Mouse (Mus musculus): ENCODE measurements around the gene Arl6ip5. TPM values are rescaled to one million over a fixed set of nuclear protein-coding genes. Genes with fewer than 3 reads are reported as not detected.

Arl6ip5 gene
- polyA plus RNA-seq, 1 experiment from 2014 or later: 78.3 TPM

- Histone ChIP-seq H3K4me2 (ENCODE audit: low read depth, low read length) (no peak overlapping the region), H3K36me3 (ENCODE audit: control insufficient read depth, insufficient read depth, low read length) (no peaks in the 10 kb centered on the region), H3K27ac (replicated peaks; ENCODE audit: low read depth, low read length) (no peak overlapping the region), H3K27me3 (replicated peaks; ENCODE audit: control insufficient read depth, insufficient read depth, low read length) (no peaks in the 10 kb centered on the region), H3K9ac (ENCODE audit: low read depth, low read length) (no peak overlapping the region), H3K4me1 (ENCODE audit: control insufficient read depth, insufficient read depth, low read length) (no peaks in the 10 kb centered on the region), H3K4me3 (ENCODE audit: low read depth, low read length) (no peak overlapping the region), H3K9me3 (ENCODE audit: control insufficient read depth, low read length) (no peaks in the 10 kb centered on the region)
- ATAC-seq (ENCODE audit: low read depth) (no peak), DNase-seq (ENCODE audit: low spot score) (no peak)
- 62% methylated on average over 2 of the region's 2 CpGs for WGBS
These were observed 61.9 kb downstream of the Arl6ip5 start for GRCm38 (mm10) chr6:97272349-97272748.

GRCm38 (mm10) chr6:97273058-97273710 lies 62.7 kb downstream of the Arl6ip5 start:
- ATAC-seq (ENCODE audit: low read depth): no peak

GRCm38 (mm10) chr6:97273777-97274176 lies 63.3 kb downstream of the Arl6ip5 start:
- ATAC-seq (ENCODE audit: low read depth) (no peak), DNase-seq (ENCODE audit: low spot score) (no peak)
- Histone ChIP-seq H3K27me3 (replicated peaks; ENCODE audit: control insufficient read depth, insufficient read depth, low read length) (no peaks in the 10 kb centered on the region), H3K4me1 (ENCODE audit: control insufficient read depth, insufficient read depth, low read length) (peaks cover 7% of the 10 kb centered on the region; the same call in 1 of the 2 replicates), H3K4me3 (ENCODE audit: low read depth, low read length) (no peak overlapping the region), H3K9ac (ENCODE audit: low read depth, low read length) (no peak overlapping the region), H3K9me3 (ENCODE audit: control insufficient read depth, low read length) (no peaks in the 10 kb centered on the region), H3K36me3 (ENCODE audit: control insufficient read depth, insufficient read depth, low read length) (no peaks in the 10 kb centered on the region), H3K4me2 (ENCODE audit: low read depth, low read length) (no peak overlapping the region), H3K27ac (replicated peaks; ENCODE audit: low read depth, low read length) (no peak overlapping the region)
- 82% methylated on average over 3 of the region's 3 CpGs for WGBS

More at GRCm38 (mm10) chr6:97273058-97273710, 62.7 kb downstream of the Arl6ip5 start:
- Histone ChIP-seq H3K9me3 (ENCODE audit: control insufficient read depth, low read length) (no peaks in the 10 kb centered on the region), H3K36me3 (ENCODE audit: control insufficient read depth, insufficient read depth, low read length) (no peaks in the 10 kb centered on the region), H3K4me1 (ENCODE audit: control insufficient read depth, insufficient read depth, low read length) (peaks cover 2% of the 10 kb centered on the region; the same call in 1 of the 2 replicates), H3K27me3 (replicated peaks; ENCODE audit: control insufficient read depth, insufficient read depth, low read length) (no peaks in the 10 kb centered on the region), H3K4me2 (ENCODE audit: low read depth, low read length) (no peak overlapping the region), H3K4me3 (ENCODE audit: low read depth, low read length) (no peak overlapping the region), H3K27ac (replicated peaks; ENCODE audit: low read depth, low read length) (no peak overlapping the region), H3K9ac (ENCODE audit: low read depth, low read length) (no peak overlapping the region)
- no peak for DNase-seq (ENCODE audit: low spot score)
- WGBS: 79% methylated on average over 16 of the region's 16 CpGs

GRCm38 (mm10) chr6:97275760-97276159 lies 65.3 kb downstream of the Arl6ip5 start:
- no peak overlapping the region for H3K9ac ChIP-seq (ENCODE audit: low read depth, low read length)
- peak overlapping the region; percentile 11; the same call in 1 of the 2 replicates for H3K4me2 ChIP-seq (ENCODE audit: low read depth, low read length)
- no peak overlapping the region for H3K27ac ChIP-seq (replicated peaks; ENCODE audit: low read depth, low read length)
- ATAC-seq (ENCODE audit: low read depth) (no peak), DNase-seq (ENCODE audit: low spot score) (no peak)
- H3K36me3 ChIP-seq (ENCODE audit: control insufficient read depth, insufficient read depth, low read length): no peaks in the 10 kb centered on the region
- no peaks in the 10 kb centered on the region for H3K27me3 ChIP-seq (replicated peaks; ENCODE audit: control insufficient read depth, insufficient read depth, low read length)
- H3K4me3 ChIP-seq (ENCODE audit: low read depth, low read length): no peak overlapping the region
- WGBS: 51% methylated on average over 4 of the region's 4 CpGs
- peaks cover 7% of the 10 kb centered on the region; the same call in 1 of the 2 replicates for H3K4me1 ChIP-seq (ENCODE audit: control insufficient read depth, insufficient read depth, low read length)
- H3K9me3 ChIP-seq (ENCODE audit: control insufficient read depth, low read length): no peaks in the 10 kb centered on the region

- Histone ChIP-seq H3K27ac (replicated peaks; ENCODE audit: low read depth, low read length) (no peak overlapping the region), H3K36me3 (ENCODE audit: control insufficient read depth, insufficient read depth, low read length) (no peaks in the 10 kb centered on the region), H3K4me1 (ENCODE audit: control insufficient read depth, insufficient read depth, low read length) (peaks cover 7% of the 10 kb centered on the region; the same call in 1 of the 2 replicates), H3K9ac (ENCODE audit: low read depth, low read length) (no peak overlapping the region), H3K9me3 (ENCODE audit: control insufficient read depth, low read length) (no peaks in the 10 kb centered on the region), H3K27me3 (replicated peaks; ENCODE audit: control insufficient read depth, insufficient read depth, low read length) (no peaks in the 10 kb centered on the region), H3K4me3 (ENCODE audit: low read depth, low read length) (no peak overlapping the region), H3K4me2 (ENCODE audit: low read depth, low read length) (0 out of 2 replicates have a peak overlapping the region, but pooled peaks have one; percentile 11)
- WGBS: 34% methylated on average over 4 of the region's 4 CpGs
- DNase-seq (ENCODE audit: low spot score): no peak
- ATAC-seq (ENCODE audit: low read depth): no peak
These were observed 65.9 kb downstream of the Arl6ip5 start for GRCm38 (mm10) chr6:97276366-97276765.

GRCm38 (mm10) chr6:97276890-97277497 lies 66.5 kb downstream of the Arl6ip5 start:
- Histone ChIP-seq H3K36me3 (ENCODE audit: control insufficient read depth, insufficient read depth, low read length) (no peaks in the 10 kb centered on the region), H3K4me1 (ENCODE audit: control insufficient read depth, insufficient read depth, low read length) (peaks cover 7% of the 10 kb centered on the region; the same call in 1 of the 2 replicates), H3K4me2 (ENCODE audit: low read depth, low read length) (no peak overlapping the region), H3K9me3 (ENCODE audit: control insufficient read depth, low read length) (no peaks in the 10 kb centered on the region), H3K4me3 (ENCODE audit: low read depth, low read length) (no peak overlapping the region), H3K9ac (ENCODE audit: low read depth, low read length) (no peak overlapping the region), H3K27me3 (replicated peaks; ENCODE audit: control insufficient read depth, insufficient read depth, low read length) (no peaks in the 10 kb centered on the region), H3K27ac (replicated peaks; ENCODE audit: low read depth, low read length) (no peak overlapping the region)
- WGBS: 61% methylated on average over 5 of the region's 5 CpGs
- DNase-seq (ENCODE audit: low spot score) (no peak), ATAC-seq (ENCODE audit: low read depth) (no peak)

GRCm38 (mm10) chr6:97278014-97278787 lies 67.7 kb downstream of the Arl6ip5 start:
- ATAC-seq (ENCODE audit: low read depth): peak; percentile 85
- H3K9me3 ChIP-seq (ENCODE audit: control insufficient read depth, low read length): no peaks in the 10 kb centered on the region
- H3K27me3 ChIP-seq (replicated peaks; ENCODE audit: control insufficient read depth, insufficient read depth, low read length): no peaks in the 10 kb centered on the region
- peak; percentile 89 for DNase-seq (ENCODE audit: low spot score)
- peak overlapping the region; percentile 48 for H3K9ac ChIP-seq (ENCODE audit: low read depth, low read length)
- H3K36me3 ChIP-seq (ENCODE audit: control insufficient read depth, insufficient read depth, low read length): no peaks in the 10 kb centered on the region
- 3% methylated on average over 19 of the region's 19 CpGs for WGBS
- H3K4me1 ChIP-seq (ENCODE audit: control insufficient read depth, insufficient read depth, low read length): peaks cover 7% of the 10 kb centered on the region; the same call in 1 of the 2 replicates
- H3K4me3 ChIP-seq (ENCODE audit: low read depth, low read length): peak overlapping the region; percentile 36
- H3K27ac ChIP-seq (replicated peaks; ENCODE audit: low read depth, low read length): no peak overlapping the region
- peak overlapping the region; percentile 76 for H3K4me2 ChIP-seq (ENCODE audit: low read depth, low read length)

- H3K4me2 ChIP-seq (ENCODE audit: low read depth, low read length): peak overlapping the region; percentile 76; the same call in 1 of the 2 replicates
- no peaks in the 10 kb centered on the region for H3K9me3 ChIP-seq (ENCODE audit: control insufficient read depth, low read length)
- H3K4me3 ChIP-seq (ENCODE audit: low read depth, low read length): no peak overlapping the region
- H3K4me1 ChIP-seq (ENCODE audit: control insufficient read depth, insufficient read depth, low read length): peaks cover 7% of the 10 kb centered on the region; the same call in 1 of the 2 replicates
- H3K27ac ChIP-seq (replicated peaks; ENCODE audit: low read depth, low read length): no peak overlapping the region
- ATAC-seq (ENCODE audit: low read depth) (no peak), DNase-seq (ENCODE audit: low spot score) (no peak)
- WGBS: 41% methylated on average over 6 of the region's 6 CpGs
- H3K9ac ChIP-seq (ENCODE audit: low read depth, low read length): no peak overlapping the region
- H3K36me3 ChIP-seq (ENCODE audit: control insufficient read depth, insufficient read depth, low read length): no peaks in the 10 kb centered on the region
- H3K27me3 ChIP-seq (replicated peaks; ENCODE audit: control insufficient read depth, insufficient read depth, low read length): no peaks in the 10 kb centered on the region
These were observed 68.4 kb downstream of the Arl6ip5 start for GRCm38 (mm10) chr6:97278878-97279277.

All from embryonic facial prominence, embryonic 14.5 days (tissue).